9 mouse cellular contexts compared by ENCODE assay signal in the genomic region with DNA sequence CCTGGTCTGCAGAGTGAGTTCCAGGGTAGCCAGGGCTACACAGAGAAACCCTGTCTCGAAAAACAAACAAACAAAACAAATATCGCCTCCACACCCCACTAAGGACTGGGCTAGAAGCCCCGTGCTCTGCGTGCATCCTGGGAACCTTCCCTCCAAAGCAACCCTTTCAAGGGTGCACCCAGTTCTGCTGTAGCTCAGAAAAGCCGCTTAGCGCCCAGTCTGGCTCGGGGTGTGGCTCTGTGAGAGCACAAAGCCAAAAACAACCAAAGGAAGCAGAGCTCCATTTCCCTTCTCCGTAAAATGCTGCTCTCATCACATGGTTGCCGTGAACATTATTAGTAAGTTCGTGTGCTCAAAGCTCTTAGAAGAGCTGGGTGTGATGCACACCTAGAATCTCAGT. TPM values are rescaled to one million over a fixed set of nuclear protein-coding genes. Genes with fewer than 3 reads are reported as not detected.
A peak's percentile ranks its signal among the peaks of the same experiment; 100 is the strongest.
DNase-seq lines count a peak whose midpoint lies in the region; ATAC-seq lines count a peak whose summit lies in the region.
"Had no signal": no experiment of that assay in that cellular context is flagged by ENCODE, and none has a peak within 500 bp of the region (broad histone marks: within the 10 kb centered on the region; RNA-seq: fewer than 3 reads in every experiment).

No protein-coding gene starts in this region.

- H3K27me3 ChIP-seq in erythroblast, embryonic 14.5 days (ENCODE audit: control insufficient read depth), result peaks cover 19% of the 10 kb centered on the region
- peaks cover 31% of the 10 kb centered on the region for H3K27me3 ChIP-seq in embryonic facial prominence, embryonic 13.5 days
- H3K27me3 ChIP-seq in hindbrain, embryonic 15.5 days, result 0 out of 2 replicates have a peak, but pooled peaks cover 4% of the 10 kb centered on the region

- WGBS in embryonic facial prominence, embryonic 13.5 days, result 9% methylated on average over 10 of the region's 10 CpGs
- WGBS in hindbrain, embryonic 15.5 days, result 10% methylated on average over 10 of the region's 10 CpGs

- H3K36me3 ChIP-seq in erythroblast, embryonic 14.5 days (ENCODE audit: control insufficient read depth), result no peaks in the 10 kb centered on the region
- H3K36me3 ChIP-seq in embryonic facial prominence, embryonic 13.5 days, result no peaks in the 10 kb centered on the region
- H3K36me3 ChIP-seq in hindbrain, embryonic 15.5 days, result no peaks in the 10 kb centered on the region

- DNase-seq in lung, postnatal 10 days, result peak; percentile 62
- peak; percentile 27 for DNase-seq in thymus, postnatal 0 days (ENCODE audit: low spot score)
- no peak for DNase-seq in cerebellum, adult 18-20 months
- no peak for DNase-seq in embryo, embryonic 10 days (ENCODE audit: low spot score)

- H3K9ac ChIP-seq in embryonic facial prominence, embryonic 13.5 days, result peak overlapping the region; percentile 76
- peak overlapping the region; percentile 64 for H3K9ac ChIP-seq in hindbrain, embryonic 15.5 days

- H3K4me3 ChIP-seq in erythroblast, embryonic 14.5 days (replicated peaks), result peak overlapping the region; percentile 71
- H3K4me3 ChIP-seq in embryonic facial prominence, embryonic 13.5 days, result peak overlapping the region; percentile 59
- peak overlapping the region; percentile 59 for H3K4me3 ChIP-seq in hindbrain, embryonic 15.5 days

- no peaks in the 10 kb centered on the region for H3K9me3 ChIP-seq in erythroblast, embryonic 14.5 days (ENCODE audit: control insufficient read depth, low read length)
- no peaks in the 10 kb centered on the region for H3K9me3 ChIP-seq in embryonic facial prominence, embryonic 13.5 days
- H3K9me3 ChIP-seq in hindbrain, embryonic 15.5 days, result no peaks in the 10 kb centered on the region

- H3K4me1 ChIP-seq in erythroblast, embryonic 14.5 days (ENCODE audit: control insufficient read depth), result peaks cover 65% of the 10 kb centered on the region
- H3K4me1 ChIP-seq in embryonic facial prominence, embryonic 13.5 days, result peaks cover 12% of the 10 kb centered on the region
- peaks cover 15% of the 10 kb centered on the region for H3K4me1 ChIP-seq in hindbrain, embryonic 15.5 days (replicated peaks)

- no peak overlapping the region for H3K27ac ChIP-seq in embryonic facial prominence, embryonic 13.5 days
- no peak overlapping the region for H3K27ac ChIP-seq in hindbrain, embryonic 15.5 days (replicated peaks)

- peak overlapping the region; percentile 95 for H3K4me2 ChIP-seq in embryonic facial prominence, embryonic 13.5 days
- peak overlapping the region; percentile 88 for H3K4me2 ChIP-seq in hindbrain, embryonic 15.5 days

- ATAC-seq in erythroblast, adult 5-6 weeks (replicated peaks; ENCODE audit: low FRiP score, poor library complexity, severe bottlenecking), result no peak
- no peak for ATAC-seq in embryonic facial prominence, embryonic 13.5 days (ENCODE audit: insufficient number of reproducible peaks, insufficient read depth, low FRiP score, low TSS enrichment, low read depth)
- ATAC-seq in hindbrain, embryonic 15.5 days (ENCODE audit: low FRiP score, low read depth), result peak; percentile 20; the same call in 1 of the 2 replicates

RNA-seq across cellular contexts. Expression of gene Trib3, which starts 0.5 kb away (rescaled TPM):
- polyA plus RNA-seq in erythroblast, embryonic 14.5 days (2012), result 1.3 TPM in 2 replicates
- total RNA-seq in erythroblast, adult 5-6 weeks (2015; ENCODE audit: low replicate concordance), result 1.0 TPM in 1 of 2 replicates, not detected in the other
- 0.26 and 0.98 TPM in 2 replicates for total RNA-seq in erythroblast, adult 5-6 weeks (2017; ENCODE audit: low replicate concordance)
- polyA plus RNA-seq in embryonic facial prominence, embryonic 13.5 days (2015; fragmentation: Nextera tagmentation; extraction: Ambion mirVana), result 2.8 and 2.9 TPM in 2 replicates
- 1.8 TPM in 2 replicates for polyA plus RNA-seq in hindbrain, embryonic 15.5 days (2015; fragmentation: Nextera tagmentation; extraction: Ambion mirVana)
- polyA plus RNA-seq in thymus, postnatal 0 days (2015; fragmentation: Nextera tagmentation; extraction: Ambion mirVana), result 1.4 and 1.6 TPM in 2 replicates

RNA-seq across cellular contexts. Expression of gene Rbck1, which starts 11.9 kb away (rescaled TPM):
- polyA plus RNA-seq in erythroblast, embryonic 14.5 days (2012), result 16.2 and 20.4 TPM in 2 replicates
- 28.2 TPM in 2 replicates for total RNA-seq in erythroblast, adult 5-6 weeks (2015; ENCODE audit: low replicate concordance)
- 16.6 and 25.1 TPM in 2 replicates for total RNA-seq in erythroblast, adult 5-6 weeks (2017; ENCODE audit: low replicate concordance)
- polyA plus RNA-seq in embryonic facial prominence, embryonic 13.5 days (2015; fragmentation: Nextera tagmentation; extraction: Ambion mirVana), result 83.9 and 95.9 TPM in 2 replicates
- 95.3 and 103 TPM in 2 replicates for polyA plus RNA-seq in hindbrain, embryonic 15.5 days (2015; fragmentation: Nextera tagmentation; extraction: Ambion mirVana)
- 131 and 138 TPM in 2 replicates for polyA plus RNA-seq in thymus, postnatal 0 days (2015; fragmentation: Nextera tagmentation; extraction: Ambion mirVana)

RNA-seq across cellular contexts. Expression of gene Nrsn2, which starts 32.1 kb away (rescaled TPM):
- not detected in 2 replicates for polyA plus RNA-seq in erythroblast, embryonic 14.5 days (2012)
- total RNA-seq in erythroblast, adult 5-6 weeks (2015; ENCODE audit: low replicate concordance), result not detected in 2 replicates
- total RNA-seq in erythroblast, adult 5-6 weeks (2017; ENCODE audit: low replicate concordance), result not detected in 2 replicates
- polyA plus RNA-seq in embryonic facial prominence, embryonic 13.5 days (2015; fragmentation: Nextera tagmentation; extraction: Ambion mirVana), result 2.1 and 2.3 TPM in 2 replicates
- polyA plus RNA-seq in hindbrain, embryonic 15.5 days (2015; fragmentation: Nextera tagmentation; extraction: Ambion mirVana), result 50.6 and 60.3 TPM in 2 replicates
- polyA plus RNA-seq in thymus, postnatal 0 days (2015; fragmentation: Nextera tagmentation; extraction: Ambion mirVana), result not detected in 2 replicates
- total RNA-seq: neutrophil, adult 5-6 weeks had no signal

RNA-seq across cellular contexts. Expression of gene Tbc1d20, which starts 50.7 kb away (rescaled TPM):
- polyA plus RNA-seq in erythroblast, embryonic 14.5 days (2012), result 0.32 and 0.90 TPM in 2 replicates
- total RNA-seq in erythroblast, adult 5-6 weeks (2015; ENCODE audit: low replicate concordance), result 9.6 and 17.9 TPM in 2 replicates
- total RNA-seq in erythroblast, adult 5-6 weeks (2017; ENCODE audit: low replicate concordance), result 5.6 and 9.9 TPM in 2 replicates
- 45.5 and 45.9 TPM in 2 replicates for polyA plus RNA-seq in embryonic facial prominence, embryonic 13.5 days (2015; fragmentation: Nextera tagmentation; extraction: Ambion mirVana)
- 32.1 and 36.5 TPM in 2 replicates for polyA plus RNA-seq in hindbrain, embryonic 15.5 days (2015; fragmentation: Nextera tagmentation; extraction: Ambion mirVana)
- polyA plus RNA-seq in thymus, postnatal 0 days (2015; fragmentation: Nextera tagmentation; extraction: Ambion mirVana), result 28.5 and 31.1 TPM in 2 replicates

RNA-seq across cellular contexts. Expression of gene Sox12, which starts 53.5 kb away (rescaled TPM):
- 1.4 and 2.3 TPM in 2 replicates for polyA plus RNA-seq in erythroblast, embryonic 14.5 days (2012)
- total RNA-seq in erythroblast, adult 5-6 weeks (2015; ENCODE audit: low replicate concordance), result 2.3 and 2.5 TPM in 2 replicates
- total RNA-seq in erythroblast, adult 5-6 weeks (2017; ENCODE audit: low replicate concordance), result 0.42 and 1.2 TPM in 2 replicates
- polyA plus RNA-seq in embryonic facial prominence, embryonic 13.5 days (2015; fragmentation: Nextera tagmentation; extraction: Ambion mirVana), result 13.1 and 13.2 TPM in 2 replicates
- 13.8 and 14.9 TPM in 2 replicates for polyA plus RNA-seq in hindbrain, embryonic 15.5 days (2015; fragmentation: Nextera tagmentation; extraction: Ambion mirVana)
- 0.91 and 1.2 TPM in 2 replicates for polyA plus RNA-seq in thymus, postnatal 0 days (2015; fragmentation: Nextera tagmentation; extraction: Ambion mirVana)

Comparison
In these comparisons a context has a peak if more than half of its experiments do, and no peak if none do; other contexts are left out.
1. DNase-seq: peak in lung, postnatal 10 days (single experiment) and thymus, postnatal 0 days (single experiment); none in cerebellum, adult 18-20 months (0 of 2) and embryo, embryonic 10 days (single experiment).
2. RNA of gene Nrsn2, which starts 32.1 kb away (polyA plus RNA-seq): 50.6 to 60.3 TPM in hindbrain, embryonic 15.5 days; 2.1 to 2.3 TPM in embryonic facial prominence, embryonic 13.5 days, not detected in erythroblast, embryonic 14.5 days and not detected in thymus, postnatal 0 days; every median in the first group is over 10 times any median in the second.
3. Peak in every context shown above with its lines, with median percentiles within 50 percentile points of each other: H3K4me3 ChIP-seq.